Mouse (Mus musculus): ENCODE data around the gene Olfr735. TPM values are rescaled to one million over a fixed set of nuclear protein-coding genes. Genes with fewer than 3 reads are reported as not detected.

Olfr735 gene
- total and polyA plus RNA-seq, 3 experiments: not detected

DNA sequence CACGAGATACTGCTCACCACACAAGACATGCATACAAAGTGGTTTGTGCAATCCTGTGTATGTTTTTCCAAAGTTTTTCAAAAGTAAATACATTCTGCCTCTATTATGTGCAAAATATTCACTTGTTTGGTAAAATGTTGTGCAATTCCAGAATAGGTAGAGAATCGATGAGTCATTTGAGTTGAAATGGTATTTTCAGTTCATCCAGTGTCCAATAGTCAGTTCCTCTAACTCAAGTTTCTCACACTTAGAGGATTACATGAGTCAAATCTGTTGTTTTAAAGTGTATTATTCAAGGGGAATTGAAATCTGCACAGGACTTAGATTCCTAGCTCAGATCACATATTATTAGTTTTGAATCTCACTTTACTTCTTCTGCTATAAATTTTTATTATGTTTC is 14.9 kb upstream of the Olfr735 start:
- no peaks in the 10 kb centered on the region for H3K4me1 ChIP-seq (ENCODE audit: control insufficient read depth in 1 of 2, insufficient read depth in 2 of 2, low read length in 2 of 2)
- TF ChIP-seq USF1 (IDR thresholded peaks at IDR 0.05; ENCODE audit: low read depth, low read length): no peak
- no peak for TF ChIP-seq POLR2AphosphoS5 (IDR thresholded peaks at IDR 0.05; ENCODE audit: borderline replicate concordance, low read depth, low read length)
- H3K27ac ChIP-seq (ENCODE audit: control insufficient read depth, low read depth, low read length): no peak overlapping the region
- no peaks in the 10 kb centered on the region for H3K36me3 ChIP-seq (ENCODE audit: control insufficient read depth in 1 of 2, insufficient read depth in 2 of 2, low read length in 2 of 2)
- H3K27me3 ChIP-seq (ENCODE audit: control insufficient read depth in 1 of 2, insufficient read depth in 2 of 2, low read length in 2 of 2): no peaks in the 10 kb centered on the region
- no peak overlapping the region for H3K9ac ChIP-seq (ENCODE audit: control insufficient read depth, low read depth, low read length, poor library complexity, severe bottlenecking)
- no peak for DNase-seq (ENCODE audit: low read depth, low spot score)
- H3K9me3 ChIP-seq (replicated peaks; ENCODE audit: insufficient read depth, low read length): no peaks in the 10 kb centered on the region
- H3K79me2 ChIP-seq (ENCODE audit: control insufficient read depth, insufficient read depth, low read length, poor library complexity): no peaks in the 10 kb centered on the region
- H3K4me3 ChIP-seq (ENCODE audit: control insufficient read depth in 1 of 2, insufficient read depth in 1 of 2, low read depth in 2 of 2, low read length in 2 of 2): no peak overlapping the region

- no peaks in the 10 kb centered on the region for H3K27me3 ChIP-seq (ENCODE audit: control insufficient read depth in 1 of 2, insufficient read depth in 2 of 2, low read length in 2 of 2)
- no peaks in the 10 kb centered on the region for H3K36me3 ChIP-seq (ENCODE audit: control insufficient read depth in 1 of 2, insufficient read depth in 2 of 2, low read length in 2 of 2)
- H3K9ac ChIP-seq (ENCODE audit: control insufficient read depth, low read depth, low read length, poor library complexity, severe bottlenecking): no peak overlapping the region
- no peak for TF ChIP-seq TBP (IDR thresholded peaks at IDR 0.05; ENCODE audit: low read depth, low read length)
- TF ChIP-seq UBTF (IDR thresholded peaks at IDR 0.05; ENCODE audit: borderline replicate concordance, insufficient read depth, low read depth, low read length): no peak
- no peak for TF ChIP-seq EP300 (IDR thresholded peaks at IDR 0.05; ENCODE audit: low read depth in 1 of 2, low read length in 2 of 2)
- TF ChIP-seq ZC3H11A (IDR thresholded peaks at IDR 0.05; ENCODE audit: low read depth, low read length): no peak
- no peak for TF ChIP-seq E2F4 (IDR thresholded peaks at IDR 0.05; ENCODE audit: borderline replicate concordance, low read depth, low read length)
- no peak for TF ChIP-seq CHD2 (IDR thresholded peaks at IDR 0.05; ENCODE audit: low read length)
- TF ChIP-seq CHD1 (IDR thresholded peaks at IDR 0.05; ENCODE audit: low read depth, low read length): no peak
- TF ChIP-seq KAT2A (conservative IDR thresholded peaks at IDR 0.05; ENCODE audit: low read depth, low read length): no peak
- no peak for TF ChIP-seq MXI1 (IDR thresholded peaks at IDR 0.05; ENCODE audit: low read depth, low read length)
- no peak for TF ChIP-seq ELF1 (IDR thresholded peaks at IDR 0.05; ENCODE audit: low read depth, low read length)
- no peak for TF ChIP-seq RAD21 (IDR thresholded peaks at IDR 0.05; ENCODE audit: low read depth, low read length)
- no peak for TF ChIP-seq USF1 (IDR thresholded peaks at IDR 0.05; ENCODE audit: low read depth, low read length)
- TF ChIP-seq RCOR1 (IDR thresholded peaks at IDR 0.05; ENCODE audit: low read depth, low read length): no peak
- H3K27ac ChIP-seq (ENCODE audit: control insufficient read depth, low read depth, low read length): no peak overlapping the region
- no peaks in the 10 kb centered on the region for H3K79me2 ChIP-seq (ENCODE audit: control insufficient read depth, insufficient read depth, low read length, poor library complexity)
- H3K4me1 ChIP-seq (ENCODE audit: control insufficient read depth in 1 of 2, insufficient read depth in 2 of 2, low read length in 2 of 2): no peaks in the 10 kb centered on the region
- no peak overlapping the region for H3K4me3 ChIP-seq (ENCODE audit: control insufficient read depth in 1 of 2, insufficient read depth in 1 of 2, low read depth in 2 of 2, low read length in 2 of 2)
- H3K9me3 ChIP-seq (replicated peaks; ENCODE audit: insufficient read depth, low read length): no peaks in the 10 kb centered on the region
- no peak for DNase-seq (ENCODE audit: low read depth, low spot score)
Observed at GRCm38 (mm10) chr14:50360480-50360879, 11.8 kb upstream of the Olfr735 start.

GRCm38 (mm10) chr14:50357593-50357992 is 8.9 kb upstream of the Olfr735 start, which contains the start of gene Tlr11:
TSS of gene Tlr11 (plus strand) at chr14:50357914.
- no peaks in the 10 kb centered on the region for H3K27me3 ChIP-seq (ENCODE audit: control insufficient read depth in 1 of 2, insufficient read depth in 2 of 2, low read length in 2 of 2)
- no peak within 1 kb of the TSS for H3K9ac ChIP-seq (ENCODE audit: control insufficient read depth, low read depth, low read length, poor library complexity, severe bottlenecking)
- no peaks in the 10 kb centered on the region for H3K36me3 ChIP-seq (ENCODE audit: control insufficient read depth in 1 of 2, insufficient read depth in 2 of 2, low read length in 2 of 2)
- no peak within 1 kb of the TSS for H3K4me3 ChIP-seq (ENCODE audit: control insufficient read depth in 1 of 2, insufficient read depth in 1 of 2, low read depth in 2 of 2, low read length in 2 of 2)
- H3K4me1 ChIP-seq (ENCODE audit: control insufficient read depth in 1 of 2, insufficient read depth in 2 of 2, low read length in 2 of 2): no peaks in the 10 kb centered on the region
- no peak within 1 kb of the TSS for H3K27ac ChIP-seq (ENCODE audit: control insufficient read depth, low read depth, low read length)
- no peak for DNase-seq (ENCODE audit: low read depth, low spot score)
- no peaks in the 10 kb centered on the region for H3K9me3 ChIP-seq (replicated peaks; ENCODE audit: insufficient read depth, low read length)
- no peaks in the 10 kb centered on the region for H3K79me2 ChIP-seq (ENCODE audit: control insufficient read depth, insufficient read depth, low read length, poor library complexity)
- TF ChIP-seq BHLHE40 (IDR thresholded peaks at IDR 0.05; ENCODE audit: borderline replicate concordance, low read depth, low read length) (no peak), HCFC1 (IDR thresholded peaks at IDR 0.05; ENCODE audit: low read depth, low read length) (no peak), CTCF (IDR thresholded peaks at IDR 0.05 in 2 of 3, conservative IDR thresholded peaks at IDR 0.05 in 1 of 3; ENCODE audit: control insufficient read depth in 1 of 3, insufficient read depth in 1 of 3, low read depth in 2 of 3, low read length in 3 of 3, poor library complexity in 1 of 3, severe bottlenecking in 1 of 3) (no peak), RAD21 (IDR thresholded peaks at IDR 0.05; ENCODE audit: low read depth, low read length) (no peak), ETS1 (IDR thresholded peaks at IDR 0.05; ENCODE audit: low read depth, low read length) (no peak)

All from MEL (cell line).